Comparison of ENCODE assay signal across 9 mouse cellular contexts in the genomic region with DNA sequence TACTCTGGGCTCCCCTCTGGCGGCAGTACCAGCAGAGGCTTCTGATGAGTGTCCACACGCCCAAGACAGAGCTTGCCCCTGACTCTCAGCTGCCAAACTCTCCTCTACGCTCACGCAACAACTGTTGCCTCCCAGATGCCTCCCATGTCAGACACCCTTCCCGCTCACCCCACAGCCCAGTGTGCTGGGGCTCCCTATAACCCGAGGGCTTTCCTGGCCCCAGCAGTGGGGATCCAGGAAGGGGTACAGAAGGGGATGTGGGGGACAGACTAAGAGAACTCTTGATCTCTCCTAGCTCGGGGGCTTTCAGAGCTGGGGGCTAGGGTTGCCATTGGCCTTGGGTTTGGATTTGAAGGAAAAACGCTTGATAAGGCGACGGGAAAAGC. TPM values are rescaled to one million over a fixed set of nuclear protein-coding genes. Genes with fewer than 3 reads are reported as not detected.
DNase-seq lines count a peak whose midpoint lies in the region; ATAC-seq and TF ChIP-seq lines count a peak whose summit lies in the region.
"Had no signal": no experiment of that assay in that cellular context is flagged by ENCODE, and none has a peak within 500 bp of the region (broad histone marks: within the 10 kb centered on the region; RNA-seq: fewer than 3 reads in every experiment).

No protein-coding gene starts in this region.

- H3K27me3 ChIP-seq in forebrain, embryonic 12.5 days, result peaks cover 4% of the 10 kb centered on the region
- H3K27me3 ChIP-seq in forebrain, embryonic 14.5 days (replicated peaks; ENCODE audit: control insufficient read depth, insufficient read depth, low read length), result no peaks in the 10 kb centered on the region
- H3K27me3 ChIP-seq in embryonic facial prominence, embryonic 12.5 days, result peaks cover 4% of the 10 kb centered on the region; the same call in 1 of the 2 replicates
- no peaks in the 10 kb centered on the region for H3K27me3 ChIP-seq in liver, embryonic 12.5 days (replicated peaks)

- no peak overlapping the region for H3K27ac ChIP-seq in forebrain, embryonic 12.5 days
- H3K27ac ChIP-seq in forebrain, embryonic 14.5 days (ENCODE audit: low read depth, low read length), result no peak overlapping the region
- peak overlapping the region; percentile 71 for H3K27ac ChIP-seq in layer of hippocampus, adult 2 months
- H3K27ac ChIP-seq in embryonic facial prominence, embryonic 12.5 days, result no peak overlapping the region
- H3K27ac ChIP-seq in liver, embryonic 12.5 days, result peak overlapping the region; percentile 32; the same call in 1 of the 2 replicates

- intact Hi-C loops in gastrocnemius, postnatal 14 days (cut with DNase I; ENCODE audit: low total_unique reads), result no loop called here

- H3K4me3 ChIP-seq in forebrain, embryonic 12.5 days (replicated peaks), result 0 out of 2 replicates have a peak overlapping the region, but pooled peaks have one; percentile 4
- H3K4me3 ChIP-seq in forebrain, embryonic 14.5 days (ENCODE audit: low read depth, low read length), result no peak overlapping the region
- no peak overlapping the region for H3K4me3 ChIP-seq in layer of hippocampus, adult 2 months
- H3K4me3 ChIP-seq in embryonic facial prominence, embryonic 12.5 days, result no peak overlapping the region
- 0 out of 2 replicates have a peak overlapping the region, but pooled peaks have one; percentile 10 for H3K4me3 ChIP-seq in liver, embryonic 12.5 days

- peak overlapping the region; percentile 12; the same call in 1 of the 2 replicates for H3K9ac ChIP-seq in forebrain, embryonic 12.5 days
- no peak overlapping the region for H3K9ac ChIP-seq in forebrain, embryonic 14.5 days (ENCODE audit: low read length)
- H3K9ac ChIP-seq in embryonic facial prominence, embryonic 12.5 days, result no peak overlapping the region
- 0 out of 2 replicates have a peak overlapping the region, but pooled peaks have one; percentile 18 for H3K9ac ChIP-seq in liver, embryonic 12.5 days

- DNase-seq in forebrain, embryonic 14.5 days (ENCODE audit: low spot score), result no peak
- DNase-seq in layer of hippocampus, adult 2 months (ENCODE audit: low spot score in 2 of 2), result no peak
- no peak for DNase-seq in layer of hippocampus, adult 9-11 months
- DNase-seq in Muller cell, postnatal 12 days (ENCODE audit: inconsistent ontology term), result no peak
- no peak for DNase-seq in gastrocnemius, postnatal 14 days
- DNase-seq: layer of hippocampus, postnatal 36 days had no signal

- H3K4me2 ChIP-seq in forebrain, embryonic 12.5 days, result 0 out of 2 replicates have a peak overlapping the region, but pooled peaks have one; percentile 19
- H3K4me2 ChIP-seq in forebrain, embryonic 14.5 days (ENCODE audit: low read length), result no peak overlapping the region
- H3K4me2 ChIP-seq in embryonic facial prominence, embryonic 12.5 days (replicated peaks), result 0 out of 2 replicates have a peak overlapping the region, but pooled peaks have one; percentile 10
- peak overlapping the region; percentile 40 for H3K4me2 ChIP-seq in liver, embryonic 12.5 days

- no peak for ATAC-seq in forebrain, embryonic 12.5 days (ENCODE audit: low FRiP score)
- no peak for ATAC-seq in forebrain, embryonic 14.5 days
- ATAC-seq in embryonic facial prominence, embryonic 12.5 days (ENCODE audit: insufficient number of reproducible peaks, insufficient read depth, low FRiP score, low TSS enrichment), result no peak
- ATAC-seq in liver, embryonic 12.5 days, result no peak

- H3K9me3 ChIP-seq in forebrain, embryonic 12.5 days, result no peaks in the 10 kb centered on the region
- H3K9me3 ChIP-seq in forebrain, embryonic 14.5 days (replicated peaks; ENCODE audit: control insufficient read depth, low read length), result no peaks in the 10 kb centered on the region
- H3K9me3 ChIP-seq in embryonic facial prominence, embryonic 12.5 days, result no peaks in the 10 kb centered on the region
- H3K9me3 ChIP-seq in liver, embryonic 12.5 days (replicated peaks), result no peaks in the 10 kb centered on the region

- TF ChIP-seq CTCF in layer of hippocampus, adult 2 months (conservative IDR thresholded peaks at IDR 0.05), result no peak

- H3K4me1 ChIP-seq in forebrain, embryonic 12.5 days, result peaks cover 18% of the 10 kb centered on the region
- H3K4me1 ChIP-seq in forebrain, embryonic 14.5 days (ENCODE audit: control insufficient read depth, insufficient read depth, low read length), result no peaks in the 10 kb centered on the region
- H3K4me1 ChIP-seq in embryonic facial prominence, embryonic 12.5 days, result no peaks in the 10 kb centered on the region
- peaks cover 38% of the 10 kb centered on the region for H3K4me1 ChIP-seq in liver, embryonic 12.5 days

- 29% methylated on average over 10 of the region's 10 CpGs for WGBS in forebrain, embryonic 12.5 days
- WGBS in forebrain, embryonic 14.5 days, result 29% methylated on average over 10 of the region's 10 CpGs
- 26% methylated on average over 10 of the region's 10 CpGs for WGBS in embryonic facial prominence, embryonic 12.5 days
- WGBS in liver, embryonic 12.5 days (ENCODE audit: insufficient replicate concordance), result 58% methylated on average over 10 of the region's 10 CpGs

- peaks cover 39% of the 10 kb centered on the region for H3K36me3 ChIP-seq in forebrain, embryonic 12.5 days (replicated peaks)
- H3K36me3 ChIP-seq in forebrain, embryonic 14.5 days (ENCODE audit: control insufficient read depth, insufficient read depth, low read length), result peaks cover 47% of the 10 kb centered on the region
- H3K36me3 ChIP-seq in embryonic facial prominence, embryonic 12.5 days, result peaks cover 32% of the 10 kb centered on the region
- H3K36me3 ChIP-seq in liver, embryonic 12.5 days, result peaks cover 57% of the 10 kb centered on the region

RNA-seq across cellular contexts. Expression of gene Hinfp, which starts 5.3 kb away (rescaled TPM):
- 34.6 and 35.5 TPM in 2 replicates for polyA plus RNA-seq in forebrain, embryonic 12.5 days (2016; fragmentation: Nextera tagmentation; extraction: Ambion mirVana)
- 18.4 and 24.8 TPM in 2 replicates for polyA plus RNA-seq in forebrain, embryonic 14.5 days (2014; fragmentation: Nextera tagmentation; extraction: Ambion mirVana)
- 10 to 100 TPM; 26.0 to 36.9 TPM for total RNA-seq in layer of hippocampus, adult 2 months (2021)
- 26.5 and 28.5 TPM in 2 replicates for polyA plus RNA-seq in embryonic facial prominence, embryonic 12.5 days (2016; fragmentation: Nextera tagmentation; extraction: Ambion mirVana)
- polyA plus RNA-seq in liver, embryonic 12.5 days (2016; fragmentation: Nextera tagmentation; extraction: Ambion mirVana), result 16.2 and 17.2 TPM in 2 replicates
- 1 to 10 TPM; 5.8 to 6.0 TPM for total RNA-seq in gastrocnemius, postnatal 14 days (2021)

RNA-seq across cellular contexts. Expression of gene C2cd2l, which starts 9.3 kb away (rescaled TPM):
- 16.5 and 16.9 TPM in 2 replicates for polyA plus RNA-seq in forebrain, embryonic 12.5 days (2016; fragmentation: Nextera tagmentation; extraction: Ambion mirVana)
- 16.3 and 22.2 TPM in 2 replicates for polyA plus RNA-seq in forebrain, embryonic 14.5 days (2014; fragmentation: Nextera tagmentation; extraction: Ambion mirVana)
- total RNA-seq in layer of hippocampus, adult 2 months (2021), result 100 to 1,000 TPM; 186 to 206 TPM
- polyA plus RNA-seq in embryonic facial prominence, embryonic 12.5 days (2016; fragmentation: Nextera tagmentation; extraction: Ambion mirVana), result 8.5 and 9.4 TPM in 2 replicates
- 12.3 and 13.0 TPM in 2 replicates for polyA plus RNA-seq in liver, embryonic 12.5 days (2016; fragmentation: Nextera tagmentation; extraction: Ambion mirVana)
- total RNA-seq in gastrocnemius, postnatal 14 days (2021), result 10 to 100 TPM; 12.1 to 13.7 TPM

RNA-seq across cellular contexts. Expression of gene Dpagt1, which starts 15.1 kb away (rescaled TPM):
- polyA plus RNA-seq in forebrain, embryonic 12.5 days (2016; fragmentation: Nextera tagmentation; extraction: Ambion mirVana), result 38.9 and 39.3 TPM in 2 replicates
- polyA plus RNA-seq in forebrain, embryonic 14.5 days (2014; fragmentation: Nextera tagmentation; extraction: Ambion mirVana), result 38.2 and 39.7 TPM in 2 replicates
- 10 to 100 TPM; 14.5 to 15.3 TPM for total RNA-seq in layer of hippocampus, adult 2 months (2021)
- 37.2 and 39.1 TPM in 2 replicates for polyA plus RNA-seq in embryonic facial prominence, embryonic 12.5 days (2016; fragmentation: Nextera tagmentation; extraction: Ambion mirVana)
- polyA plus RNA-seq in liver, embryonic 12.5 days (2016; fragmentation: Nextera tagmentation; extraction: Ambion mirVana), result 21.9 and 24.0 TPM in 2 replicates
- total RNA-seq in gastrocnemius, postnatal 14 days (2021), result 10 to 100 TPM; 12.5 to 14.0 TPM

RNA-seq across cellular contexts. Expression of gene Abcg4, which starts 22.3 kb away (rescaled TPM):
- polyA plus RNA-seq in forebrain, embryonic 12.5 days (2016; fragmentation: Nextera tagmentation; extraction: Ambion mirVana), result 10.1 and 12.4 TPM in 2 replicates
- polyA plus RNA-seq in forebrain, embryonic 14.5 days (2014; fragmentation: Nextera tagmentation; extraction: Ambion mirVana), result 7.1 and 8.1 TPM in 2 replicates
- 10 to 100 TPM; 67.9 to 71.4 TPM for total RNA-seq in layer of hippocampus, adult 2 months (2021)
- 5.9 and 6.4 TPM in 2 replicates for polyA plus RNA-seq in embryonic facial prominence, embryonic 12.5 days (2016; fragmentation: Nextera tagmentation; extraction: Ambion mirVana)
- 20.1 and 21.7 TPM in 2 replicates for polyA plus RNA-seq in liver, embryonic 12.5 days (2016; fragmentation: Nextera tagmentation; extraction: Ambion mirVana)
- under 1 TPM; 0.58 to 0.94 TPM for total RNA-seq in gastrocnemius, postnatal 14 days (2021)

RNA-seq across cellular contexts. Expression of gene H2afx, which starts 23.8 kb away (rescaled TPM):
- polyA plus RNA-seq in forebrain, embryonic 12.5 days (2016; fragmentation: Nextera tagmentation; extraction: Ambion mirVana), result 477 and 482 TPM in 2 replicates
- polyA plus RNA-seq in forebrain, embryonic 14.5 days (2014; fragmentation: Nextera tagmentation; extraction: Ambion mirVana), result 215 and 240 TPM in 2 replicates
- 10 to 100 TPM; 42.5 to 44.2 TPM for total RNA-seq in layer of hippocampus, adult 2 months (2021)
- 399 and 416 TPM in 2 replicates for polyA plus RNA-seq in embryonic facial prominence, embryonic 12.5 days (2016; fragmentation: Nextera tagmentation; extraction: Ambion mirVana)
- polyA plus RNA-seq in liver, embryonic 12.5 days (2016; fragmentation: Nextera tagmentation; extraction: Ambion mirVana), result 233 and 239 TPM in 2 replicates
- 10 to 100 TPM; 21.7 to 24.8 TPM for total RNA-seq in gastrocnemius, postnatal 14 days (2021)

Comparison
In these comparisons a context has a peak if more than half of its experiments do, and no peak if none do; other contexts are left out.
1. H3K4me3 ChIP-seq: peak in forebrain, embryonic 12.5 days (single experiment) and liver, embryonic 12.5 days (single experiment); none in forebrain, embryonic 14.5 days (single experiment), layer of hippocampus, adult 2 months (single experiment) and embryonic facial prominence, embryonic 12.5 days (single experiment).
2. H3K9ac ChIP-seq: peak in forebrain, embryonic 12.5 days (single experiment) and liver, embryonic 12.5 days (single experiment); none in forebrain, embryonic 14.5 days (single experiment) and embryonic facial prominence, embryonic 12.5 days (single experiment).
3. H3K27ac ChIP-seq: peak in layer of hippocampus, adult 2 months (single experiment) and liver, embryonic 12.5 days (single experiment); none in forebrain, embryonic 12.5 days (single experiment), forebrain, embryonic 14.5 days (single experiment) and embryonic facial prominence, embryonic 12.5 days (single experiment).